ENCODE assay signal across 8 mouse cellular contexts in genomic region chr3:129533743-129534530, GRCm38 (mm10). TPM values are rescaled to one million over a fixed set of nuclear protein-coding genes. Genes with fewer than 3 reads are reported as not detected.
DNase-seq lines count a peak whose midpoint lies in the region; ATAC-seq lines count a peak whose summit lies in the region.

No protein-coding gene starts in this region.

- H3K27ac ChIP-seq in hindbrain, embryonic 14.5 days: peak overlapping the region; percentile 97

- H3K36me3 ChIP-seq in hindbrain, embryonic 14.5 days (replicated peaks; ENCODE audit: control insufficient read depth, insufficient read depth): no peaks in the 10 kb centered on the region

- H3K9ac ChIP-seq in hindbrain, embryonic 14.5 days: peak overlapping the region; percentile 99

- DNase-seq in NIH3T3 (ENCODE audit: low read depth): peak; percentile 81
- DNase-seq in cerebellum, postnatal 10 days: peak; percentile 77 to 83
- peak; percentile 49 to 58 for DNase-seq in frontal cortex, postnatal 25 days (ENCODE audit: low spot score in 2 of 2)
- peak; percentile 58 for DNase-seq in hindbrain, embryonic 14.5 days (ENCODE audit: low spot score)
- peak; percentile 69 to 70 for DNase-seq in left cerebral cortex, adult 18-20 months (ENCODE audit: low spot score in 2 of 2)
- DNase-seq in lung, postnatal 36 days: peak; percentile 62
- DNase-seq in retina, postnatal 7 days (ENCODE audit: low read depth, low spot score): peak; percentile 47
- DNase-seq in thymus, postnatal 4 days: peak; percentile 84

- H3K4me1 ChIP-seq in hindbrain, embryonic 14.5 days (replicated peaks; ENCODE audit: control insufficient read depth, insufficient read depth, low read length): peaks cover 34% of the 10 kb centered on the region

- peak; percentile 22 for ATAC-seq in hindbrain, embryonic 14.5 days (ENCODE audit: low FRiP score)

- peak overlapping the region; percentile 85 for H3K4me3 ChIP-seq in hindbrain, embryonic 14.5 days (replicated peaks; ENCODE audit: low read length)

- H3K9me3 ChIP-seq in hindbrain, embryonic 14.5 days (ENCODE audit: control insufficient read depth, low read length): no peaks in the 10 kb centered on the region

- peak overlapping the region; percentile 84 for H3K4me2 ChIP-seq in hindbrain, embryonic 14.5 days (replicated peaks)

- whole genome bisulfite sequencing in hindbrain, embryonic 14.5 days: under 1% methylated on average over 70 of the region's 74 CpGs

- no peaks in the 10 kb centered on the region for H3K27me3 ChIP-seq in hindbrain, embryonic 14.5 days (ENCODE audit: control insufficient read depth, insufficient read depth, low read length)

RNA-seq across cellular contexts. Expression of gene Elovl6, which starts 1.8 kb away (rescaled TPM):
- polyA plus RNA-seq in hindbrain, embryonic 14.5 days (2014; fragmentation: Nextera tagmentation; extraction: Ambion mirVana): 27.5 and 39.5 TPM in 2 replicates
- 10 to 100 TPM; 27.4 to 36.4 TPM for total RNA-seq in left cerebral cortex, adult 18-20 months (2021)

Comparison
In these comparisons a context has a peak if more than half of its experiments do, and no peak if none do; other contexts are left out.
1. Peak in every context shown above with its lines: DNase-seq, ATAC-seq, H3K4me3 ChIP-seq and H3K27ac ChIP-seq.